Mouse (Mus musculus): ENCODE data around the gene Glod4. TPM values are rescaled to one million over a fixed set of nuclear protein-coding genes. Genes with fewer than 3 reads are reported as not detected.
A peak's percentile ranks its signal among the peaks of the same experiment; 100 is the strongest.
"Not testable (repeated sequence)": the region's sequence is repeated elsewhere in the genome, so short reads cannot be mapped to it uniquely, and the experiment has no call there.

Gene Glod4
- total RNA-seq, 2 experiments from 2014 or later: 49.9 to 56.2 TPM

- no peak for TF ChIP-seq CTCF (conservative IDR thresholded peaks at IDR 0.05)
- DNase-seq (ENCODE audit: low spot score in 2 of 2): no peak
- H3K27ac ChIP-seq: no peak overlapping the region
- no peak overlapping the region for H3K4me3 ChIP-seq
These were observed 28.5 kb downstream of the Glod4 start for GRCm38 (mm10) chr11:76215011-76215410.

DNA sequence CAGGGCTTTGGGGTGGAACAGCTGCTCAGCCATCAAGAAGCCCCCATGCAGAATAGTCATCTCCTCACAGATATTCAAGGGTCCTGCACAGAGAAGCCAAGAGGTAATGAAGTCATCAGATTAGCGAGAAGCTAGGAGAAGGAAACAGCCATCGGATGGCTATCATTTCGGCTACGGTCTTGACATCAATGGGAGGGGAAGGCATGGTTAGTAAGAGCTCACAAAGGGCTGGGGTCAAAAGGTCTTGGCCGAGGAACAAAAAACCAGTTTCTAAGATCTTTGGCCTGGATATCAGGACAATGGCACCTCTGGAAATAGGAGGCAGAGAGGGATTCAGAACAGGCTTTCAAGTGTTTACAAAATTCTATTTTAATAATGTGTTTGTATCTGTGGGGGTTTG, 29.7 kb downstream of the Glod4 start:
- DNase-seq (ENCODE audit: low spot score in 2 of 2): no peak
- no peak overlapping the region for H3K4me3 ChIP-seq
- H3K27ac ChIP-seq: no peak overlapping the region
- no peak for TF ChIP-seq CTCF (conservative IDR thresholded peaks at IDR 0.05)

GRCm38 (mm10) chr11:76211595-76211994, 31.9 kb downstream of the Glod4 start:
- not testable (repeated sequence) for H3K27ac ChIP-seq; H3K4me3 ChIP-seq; DNase-seq (ENCODE audit: low spot score in 2 of 2)

GRCm38 (mm10) chr11:76210228-76210985, 33.1 kb downstream of the Glod4 start:
- TF ChIP-seq CTCF (conservative IDR thresholded peaks at IDR 0.05): no peak
- no peak overlapping the region for H3K4me3 ChIP-seq
- no peak overlapping the region for H3K27ac ChIP-seq
- DNase-seq (ENCODE audit: low spot score in 2 of 2): no peak

DNA sequence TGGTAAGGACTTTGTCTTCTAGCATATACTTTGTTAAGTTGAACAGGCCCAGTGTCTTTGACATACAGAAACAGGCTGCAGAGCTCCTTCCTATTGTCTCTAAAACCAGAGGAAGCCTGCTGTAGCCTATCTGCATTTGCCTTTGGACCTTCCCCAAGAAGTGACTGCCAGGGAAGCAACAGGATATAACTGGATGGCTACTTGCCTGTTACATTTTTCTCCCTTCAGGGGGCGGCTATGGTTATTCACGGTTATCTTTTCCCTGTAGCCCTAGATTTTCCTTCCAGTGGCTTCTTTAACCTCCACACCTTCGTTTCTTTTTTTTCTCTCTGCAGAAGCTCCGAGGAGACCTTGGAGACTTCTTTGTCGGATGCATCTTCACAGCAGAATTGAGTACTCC, 36.7 kb downstream of the Glod4 start:
- TF ChIP-seq CTCF (conservative IDR thresholded peaks at IDR 0.05): no peak
- H3K27ac ChIP-seq: no peak overlapping the region
- DNase-seq (ENCODE audit: low spot score in 2 of 2): no peak
- no peak overlapping the region for H3K4me3 ChIP-seq

- TF ChIP-seq CTCF (conservative IDR thresholded peaks at IDR 0.05): peak; percentile 35
- H3K4me3 ChIP-seq: peak overlapping the region; percentile 96
- H3K27ac ChIP-seq: peak overlapping the region; percentile 90
- peak; percentile 85 to 88 for DNase-seq (ENCODE audit: low spot score in 2 of 2)
These were observed 41.5 kb downstream of the Glod4 start for GRCm38 (mm10) chr11:76201761-76202674.

GRCm38 (mm10) chr11:76196977-76197469, 46.5 kb downstream of the Glod4 start:
- no peak overlapping the region for H3K4me3 ChIP-seq
- no peak for DNase-seq (ENCODE audit: low spot score in 2 of 2)
- no peak for TF ChIP-seq CTCF (conservative IDR thresholded peaks at IDR 0.05)
- H3K27ac ChIP-seq: 0 out of 2 replicates have a peak overlapping the region, but pooled peaks have one; percentile 43

GRCm38 (mm10) chr11:76196275-76196976, 47.1 kb downstream of the Glod4 start:
- no peak overlapping the region for H3K4me3 ChIP-seq

DNA sequence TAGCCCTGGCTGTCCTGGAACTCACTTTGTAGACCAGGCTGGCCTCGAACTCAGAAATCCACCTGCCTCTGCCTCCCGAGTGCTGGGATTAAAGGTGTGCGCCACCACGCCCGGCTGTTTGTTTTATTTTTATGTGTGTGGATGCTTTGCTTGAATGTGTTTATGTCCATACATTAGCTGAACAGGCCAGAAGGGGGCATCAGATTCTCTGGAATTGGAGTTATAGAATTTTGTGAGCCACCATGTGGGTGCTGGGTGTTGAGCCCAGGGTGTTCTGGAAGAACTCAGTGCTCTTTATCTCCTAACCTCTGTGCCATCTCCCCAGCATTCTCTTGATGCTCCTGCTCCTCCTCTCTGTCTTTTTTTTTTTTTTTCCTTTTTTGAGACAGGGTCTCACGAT, 56.6 kb downstream of the Glod4 start:
- Histone ChIP-seq H3K27ac (no peak overlapping the region), H3K4me3 (no peak overlapping the region)
- peak; percentile 31 for TF ChIP-seq CTCF (conservative IDR thresholded peaks at IDR 0.05)
- no peak for DNase-seq (ENCODE audit: low spot score in 2 of 2)

More at GRCm38 (mm10) chr11:76196275-76196976, 47.1 kb downstream of the Glod4 start:
- H3K27ac ChIP-seq: 0 out of 2 replicates have a peak overlapping the region, but pooled peaks have one; percentile 43
- no peak for TF ChIP-seq CTCF (conservative IDR thresholded peaks at IDR 0.05)
- no peak for DNase-seq (ENCODE audit: low spot score in 2 of 2)

DNA sequence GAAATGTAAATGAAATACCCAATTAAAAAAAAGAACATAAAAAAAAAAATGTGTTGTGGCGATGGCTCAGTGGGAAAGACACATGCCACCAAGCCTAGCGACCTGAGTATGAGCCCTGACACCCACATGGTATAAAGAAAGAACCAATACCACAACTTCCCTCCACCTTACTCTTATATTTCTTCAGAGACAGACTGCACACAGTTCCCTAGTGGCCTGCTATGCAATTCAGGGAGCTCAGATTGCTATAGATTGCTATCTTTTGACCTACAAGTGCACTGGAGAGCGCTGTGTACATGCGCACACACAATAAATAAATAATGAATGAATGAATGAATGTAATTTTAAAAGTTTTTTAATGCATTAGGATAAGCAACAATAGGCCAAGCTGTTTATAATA, 59.8 kb downstream of the Glod4 start:
- H3K27ac ChIP-seq: no peak overlapping the region
- no peak for DNase-seq (ENCODE audit: low spot score in 2 of 2)
- H3K4me3 ChIP-seq: no peak overlapping the region
- TF ChIP-seq CTCF (conservative IDR thresholded peaks at IDR 0.05): no peak

DNA sequence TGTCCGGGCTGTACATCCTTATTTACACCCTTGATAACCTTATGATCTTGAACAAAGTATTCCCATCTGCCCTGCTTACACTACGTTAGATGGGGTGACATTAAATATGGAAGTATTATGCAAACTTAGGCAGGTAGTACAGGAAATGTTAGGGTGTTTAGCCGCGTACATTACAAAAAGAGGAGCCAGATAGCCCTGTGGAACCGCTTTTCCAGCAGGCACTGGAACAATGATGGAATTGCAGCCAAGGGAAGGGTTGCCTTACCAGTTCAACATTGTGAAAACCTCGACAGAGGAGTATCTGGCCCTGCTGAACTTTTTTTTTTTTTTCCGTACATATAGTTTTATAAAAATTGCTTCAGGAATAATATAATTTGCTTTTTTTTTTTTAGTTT, 63.4 kb downstream of the Glod4 start:
- DNase-seq (ENCODE audit: low spot score in 2 of 2): no peak
- peak overlapping the region; percentile 88 for H3K4me3 ChIP-seq
- H3K27ac ChIP-seq: peak overlapping the region; percentile 96
- TF ChIP-seq CTCF (conservative IDR thresholded peaks at IDR 0.05): no peak

- no peak for TF ChIP-seq CTCF (conservative IDR thresholded peaks at IDR 0.05)
- DNase-seq (ENCODE audit: low spot score in 2 of 2): peak; percentile 89 to 90
- Histone ChIP-seq H3K27ac (peak within 1 kb of the TSS; percentile 96), H3K4me3 (peak within 1 kb of the TSS; percentile 88)
These were observed 63.9 kb downstream of the Glod4 start, which contains the start of the genes Vps53 and Fam57a for GRCm38 (mm10) chr11:76179495-76180145. Gene Vps53 (minus strand): TSS chr11:76179647. Gene Fam57a (plus strand): TSS chr11:76179671.

All from layer of hippocampus, adult 2 months (tissue).